Mouse (Mus musculus): ENCODE results near the gene Cd70. TPM values are rescaled to one million over a fixed set of nuclear protein-coding genes. Genes with fewer than 3 reads are reported as not detected.

Cd70 gene
- polyA plus RNA-seq (2015; fragmentation: Nextera tagmentation; extraction: Ambion mirVana), result 0.15 TPM in 1 of 2 replicates, not detected in the other

GRCm38 (mm10) chr17:57148994-57149803 is at the start of gene Cd70:
Gene Cd70, minus strand, starts transcription at chr17:57149777.
- no peaks in the 10 kb centered on the region for H3K36me3 ChIP-seq
- peaks cover 28% of the 10 kb centered on the region for H3K27me3 ChIP-seq (replicated peaks)
- H3K27ac ChIP-seq, result no peak within 1 kb of the TSS
- H3K9me3 ChIP-seq, result no peaks in the 10 kb centered on the region
- peak within 1 kb of the TSS; percentile 23 for H3K4me3 ChIP-seq (replicated peaks)
- H3K9ac ChIP-seq, result no peak within 1 kb of the TSS
- ATAC-seq (ENCODE audit: insufficient read depth, low FRiP score, low read depth), result no peak
- 2% methylated on average over 39 of the region's 39 CpGs for WGBS
- H3K4me2 ChIP-seq, result peak within 1 kb of the TSS; percentile 50
- peaks cover 8% of the 10 kb centered on the region; the same call in 1 of the 2 replicates for H3K4me1 ChIP-seq

- Histone ChIP-seq H3K4me2 (no peak overlapping the region), H3K27me3 (replicated peaks) (no peaks in the 10 kb centered on the region), H3K4me1 (no peaks in the 10 kb centered on the region), H3K9ac (no peak overlapping the region), H3K27ac (no peak overlapping the region), H3K4me3 (replicated peaks) (no peak overlapping the region), H3K36me3 (no peaks in the 10 kb centered on the region), H3K9me3 (no peaks in the 10 kb centered on the region)
- ATAC-seq (ENCODE audit: insufficient read depth, low FRiP score, low read depth), result no peak
- WGBS, result 76% methylated on average over 3 of the region's 3 CpGs
Measured at GRCm38 (mm10) chr17:57198252-57198651, 48.7 kb upstream of the Cd70 start.

- H3K4me2 ChIP-seq, result no peak overlapping the region
- no peaks in the 10 kb centered on the region for H3K4me1 ChIP-seq
- H3K9me3 ChIP-seq, result no peaks in the 10 kb centered on the region
- no peak overlapping the region for H3K27ac ChIP-seq
- no peaks in the 10 kb centered on the region for H3K36me3 ChIP-seq
- H3K4me3 ChIP-seq (replicated peaks), result no peak overlapping the region
- no peaks in the 10 kb centered on the region for H3K27me3 ChIP-seq (replicated peaks)
- WGBS, result 74% methylated on average over 8 of the region's 8 CpGs
- H3K9ac ChIP-seq, result no peak overlapping the region
- no peak for ATAC-seq (ENCODE audit: insufficient read depth, low FRiP score, low read depth)
Measured at GRCm38 (mm10) chr17:57195326-57196010, 45.9 kb upstream of the Cd70 start.

GRCm38 (mm10) chr17:57194771-57195170 is 45.2 kb upstream of the Cd70 start:
- H3K36me3 ChIP-seq, result no peaks in the 10 kb centered on the region
- H3K4me3 ChIP-seq (replicated peaks), result no peak overlapping the region
- no peak overlapping the region for H3K4me2 ChIP-seq
- no peaks in the 10 kb centered on the region for H3K27me3 ChIP-seq (replicated peaks)
- no peak for ATAC-seq (ENCODE audit: insufficient read depth, low FRiP score, low read depth)
- H3K27ac ChIP-seq, result no peak overlapping the region
- no peak overlapping the region for H3K9ac ChIP-seq
- H3K9me3 ChIP-seq, result no peaks in the 10 kb centered on the region
- H3K4me1 ChIP-seq, result no peaks in the 10 kb centered on the region
- WGBS, result 85% methylated on average over 3 of the region's 3 CpGs

- no peaks in the 10 kb centered on the region for H3K4me1 ChIP-seq
- H3K27me3 ChIP-seq (replicated peaks), result no peaks in the 10 kb centered on the region
- no peaks in the 10 kb centered on the region for H3K9me3 ChIP-seq
- H3K27ac ChIP-seq, result no peak within 1 kb of the TSS
- H3K4me2 ChIP-seq, result no peak within 1 kb of the TSS
- ATAC-seq (ENCODE audit: insufficient read depth, low FRiP score, low read depth), result no peak
- H3K4me3 ChIP-seq (replicated peaks), result no peak within 1 kb of the TSS
- no peaks in the 10 kb centered on the region for H3K36me3 ChIP-seq
- WGBS, result 66% methylated on average over 11 of the region's 11 CpGs
- H3K9ac ChIP-seq, result no peak within 1 kb of the TSS
Measured at GRCm38 (mm10) chr17:57194041-57194507, 44.5 kb upstream of the Cd70 start, which contains the start of gene Tnfsf14. Gene Tnfsf14, minus strand, starts transcription at chr17:57194177.

- no peak for ATAC-seq (ENCODE audit: insufficient read depth, low FRiP score, low read depth)
- Histone ChIP-seq H3K36me3 (no peaks in the 10 kb centered on the region), H3K9me3 (no peaks in the 10 kb centered on the region), H3K9ac (no peak overlapping the region), H3K4me2 (no peak overlapping the region), H3K27ac (no peak overlapping the region), H3K4me3 (replicated peaks) (no peak overlapping the region), H3K27me3 (replicated peaks) (no peaks in the 10 kb centered on the region), H3K4me1 (no peaks in the 10 kb centered on the region)
- WGBS, result 65% methylated on average over 12 of the region's 12 CpGs
Measured at GRCm38 (mm10) chr17:57188510-57189192, 39.1 kb upstream of the Cd70 start.

GRCm38 (mm10) chr17:57185641-57186040 is 36.1 kb upstream of the Cd70 start:
- ATAC-seq (ENCODE audit: insufficient read depth, low FRiP score, low read depth), result no peak

GRCm38 (mm10) chr17:57182871-57183270 is 33.3 kb upstream of the Cd70 start:
- ATAC-seq (ENCODE audit: insufficient read depth, low FRiP score, low read depth), result no peak

More at GRCm38 (mm10) chr17:57185641-57186040, 36.1 kb upstream of the Cd70 start:
- Histone ChIP-seq H3K9me3 (no peaks in the 10 kb centered on the region), H3K27me3 (replicated peaks) (no peaks in the 10 kb centered on the region), H3K9ac (no peak overlapping the region), H3K4me3 (replicated peaks) (no peak overlapping the region), H3K4me2 (no peak overlapping the region), H3K27ac (no peak overlapping the region), H3K36me3 (no peaks in the 10 kb centered on the region), H3K4me1 (no peaks in the 10 kb centered on the region)
- 60% methylated on average over 2 of the region's 2 CpGs for WGBS

GRCm38 (mm10) chr17:57180363-57180762 is 30.8 kb upstream of the Cd70 start:
- H3K27me3 ChIP-seq (replicated peaks), result no peaks in the 10 kb centered on the region
- no peak overlapping the region for H3K9ac ChIP-seq
- no peaks in the 10 kb centered on the region for H3K9me3 ChIP-seq
- no peak overlapping the region for H3K27ac ChIP-seq
- WGBS, result 30% methylated on average over 8 of the region's 8 CpGs
- no peak for ATAC-seq (ENCODE audit: insufficient read depth, low FRiP score, low read depth)
- H3K4me3 ChIP-seq (replicated peaks), result no peak overlapping the region
- H3K4me2 ChIP-seq, result no peak overlapping the region
- H3K4me1 ChIP-seq, result no peaks in the 10 kb centered on the region
- H3K36me3 ChIP-seq, result no peaks in the 10 kb centered on the region

More at GRCm38 (mm10) chr17:57182871-57183270, 33.3 kb upstream of the Cd70 start:
- Histone ChIP-seq H3K4me2 (no peak overlapping the region), H3K9ac (no peak overlapping the region), H3K27ac (no peak overlapping the region), H3K4me3 (replicated peaks) (no peak overlapping the region), H3K36me3 (no peaks in the 10 kb centered on the region), H3K9me3 (no peaks in the 10 kb centered on the region), H3K4me1 (no peaks in the 10 kb centered on the region), H3K27me3 (replicated peaks) (no peaks in the 10 kb centered on the region)
- WGBS, result 56% methylated on average over 3 of the region's 3 CpGs

GRCm38 (mm10) chr17:57173351-57173750 is 23.8 kb upstream of the Cd70 start:
- no peak overlapping the region for H3K27ac ChIP-seq
- 47% methylated on average over 4 of the region's 4 CpGs for WGBS
- no peaks in the 10 kb centered on the region for H3K27me3 ChIP-seq (replicated peaks)
- no peaks in the 10 kb centered on the region for H3K36me3 ChIP-seq
- no peaks in the 10 kb centered on the region for H3K4me1 ChIP-seq
- no peak overlapping the region for H3K9ac ChIP-seq
- no peak overlapping the region for H3K4me2 ChIP-seq
- H3K4me3 ChIP-seq (replicated peaks), result no peak overlapping the region
- ATAC-seq (ENCODE audit: insufficient read depth, low FRiP score, low read depth), result no peak
- H3K9me3 ChIP-seq, result no peaks in the 10 kb centered on the region

- no peak for ATAC-seq (ENCODE audit: insufficient read depth, low FRiP score, low read depth)
- no peaks in the 10 kb centered on the region for H3K27me3 ChIP-seq (replicated peaks)
- H3K27ac ChIP-seq, result no peak overlapping the region
- 52% methylated on average over 5 of the region's 5 CpGs for WGBS
- no peak overlapping the region for H3K4me3 ChIP-seq (replicated peaks)
- no peaks in the 10 kb centered on the region for H3K4me1 ChIP-seq
- H3K36me3 ChIP-seq, result no peaks in the 10 kb centered on the region
- H3K9me3 ChIP-seq, result no peaks in the 10 kb centered on the region
- H3K9ac ChIP-seq, result no peak overlapping the region
- H3K4me2 ChIP-seq, result no peak overlapping the region
Measured at GRCm38 (mm10) chr17:57172378-57172777, 22.8 kb upstream of the Cd70 start.
